Mouse (Mus musculus): Measurements from ENCODE around the gene Hoxd4.

Gene Hoxd4

DNA sequence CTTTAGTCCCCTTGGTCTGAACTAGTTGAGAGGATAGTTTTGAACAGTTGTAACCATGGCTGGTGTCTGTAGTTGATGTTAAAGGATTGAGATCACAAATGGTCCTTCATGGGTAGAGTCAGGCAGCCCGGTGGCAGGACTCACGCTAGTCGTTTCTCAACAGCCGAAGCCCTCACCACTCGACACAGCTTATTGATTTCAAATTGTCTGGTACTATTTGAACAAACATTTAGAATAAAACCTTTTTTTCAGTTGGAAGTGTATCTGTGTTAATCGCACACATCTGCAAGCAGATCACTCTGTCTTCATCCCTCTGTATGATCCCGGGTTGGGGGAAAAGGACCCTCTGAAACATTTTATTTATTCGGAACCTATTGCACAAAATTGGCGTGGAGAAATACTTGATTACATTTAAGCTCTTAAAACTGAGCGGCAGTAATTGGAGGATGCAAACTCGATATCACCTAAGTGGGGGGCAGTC is 36.0 kb downstream of the Hoxd4 start:
- DNase-seq = no peak

DNA sequence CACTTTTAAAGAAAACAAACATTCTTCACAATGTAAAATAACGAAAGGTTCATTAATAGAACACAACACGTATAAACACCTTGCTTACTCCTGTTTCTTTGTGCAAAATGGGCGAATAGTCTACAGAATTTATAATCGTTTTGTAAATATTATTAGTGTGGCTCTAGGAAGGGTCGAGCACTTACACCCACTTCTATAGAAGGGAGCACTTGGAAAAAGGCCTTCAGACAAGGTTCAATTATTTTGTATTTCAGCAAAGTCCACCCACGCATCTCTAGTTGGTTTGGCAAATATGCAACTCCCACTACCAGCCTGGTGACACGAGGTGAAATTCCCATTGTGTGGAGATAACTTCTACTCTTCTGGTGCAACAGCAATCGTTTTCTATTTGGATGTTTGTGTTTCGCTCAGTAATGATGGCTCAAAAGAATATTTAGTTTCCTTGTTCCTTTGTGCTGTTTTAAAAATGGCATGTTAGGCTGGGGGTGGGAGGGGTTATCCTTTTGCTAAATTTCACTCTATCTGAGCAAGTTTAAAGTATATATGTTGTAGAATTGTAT is 36.8 kb downstream of the Hoxd4 start:
- DNase-seq = no peak

- DNase-seq = peak; percentile 64
These were observed 37.8 kb downstream of the Hoxd4 start for GRCm38 (mm10) chr2:74749337-74750121.

GRCm38 (mm10) chr2:74750731-74751250 is 39.1 kb downstream of the Hoxd4 start:
- DNase-seq = no peak

- no peak for DNase-seq
These were observed 40.1 kb downstream of the Hoxd4 start for GRCm38 (mm10) chr2:74751861-74752260.

GRCm38 (mm10) chr2:74752431-74753174 is 40.9 kb downstream of the Hoxd4 start:
- DNase-seq = no peak

GRCm38 (mm10) chr2:74753175-74753523 is 41.4 kb downstream of the Hoxd4 start:
- DNase-seq = no peak

- no peak for DNase-seq
These were observed 42.0 kb downstream of the Hoxd4 start for GRCm38 (mm10) chr2:74753711-74754110.

GRCm38 (mm10) chr2:74760146-74760545 is 48.4 kb downstream of the Hoxd4 start:
- no peak for DNase-seq

- DNase-seq = no peak
These were observed 50.2 kb downstream of the Hoxd4 start for GRCm38 (mm10) chr2:74761941-74762340.

GRCm38 (mm10) chr2:74762522-74763244 is 51.0 kb downstream of the Hoxd4 start, which contains the start of gene Hoxd1:
Gene Hoxd1, plus strand, starts transcription at chr2:74762980.
- peak; percentile 68 for DNase-seq

- no peak for DNase-seq
These were observed 51.6 kb downstream of the Hoxd4 start for GRCm38 (mm10) chr2:74763245-74763735.

- no peak for DNase-seq
These were observed 52.2 kb downstream of the Hoxd4 start for GRCm38 (mm10) chr2:74763976-74764375.

- no peak for DNase-seq
These were observed 62.6 kb downstream of the Hoxd4 start for GRCm38 (mm10) chr2:74774359-74774758.

DNA sequence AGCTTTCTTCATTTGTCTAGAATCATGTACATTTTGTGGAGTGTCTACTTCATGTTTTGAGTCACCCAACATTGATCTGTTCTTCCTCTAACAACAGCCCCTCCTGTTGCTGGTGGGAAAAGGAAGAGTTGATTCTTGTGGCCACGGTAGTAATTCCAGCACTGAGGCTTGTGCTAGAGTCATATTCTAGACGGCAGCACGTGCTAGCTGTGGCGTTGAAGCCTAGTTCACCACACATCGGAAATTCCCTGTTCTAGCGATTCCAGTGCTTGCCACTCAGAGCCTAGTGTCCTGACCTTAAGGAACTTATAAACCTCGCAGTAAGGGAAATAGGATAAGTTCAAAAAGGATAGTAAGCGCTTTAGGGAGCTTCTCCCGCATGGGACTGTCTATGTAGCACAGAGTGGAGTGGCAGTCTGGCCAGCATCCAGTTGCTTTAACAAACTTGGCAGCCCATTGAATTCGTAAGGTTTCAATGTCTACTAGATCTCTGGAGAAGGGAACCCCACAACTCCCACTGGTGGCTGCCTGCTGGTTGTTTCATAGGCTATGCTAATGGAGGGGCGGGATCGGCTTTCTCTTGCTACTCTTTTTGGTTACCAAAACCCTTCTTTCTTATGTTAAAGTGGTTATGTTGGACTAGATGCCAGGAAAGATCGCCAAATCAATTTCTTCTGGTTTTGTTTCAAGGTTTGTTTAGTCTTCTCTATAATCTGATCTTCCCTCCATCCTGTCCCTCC is 66.0 kb downstream of the Hoxd4 start:
- DNase-seq = no peak

Data from kidney, adult 18-20 months (tissue).